Mouse (Mus musculus) stomach, postnatal 0 days (tissue): ENCODE measurements around the gene Taf1c. TPM values are rescaled to one million over a fixed set of nuclear protein-coding genes. Genes with fewer than 3 reads are reported as not detected.

ENCODE experiments used
- ATAC-seq: fragments of 200-750 bp; cut with Nextera tagmentation; 2 replicates; pipeline ENCODE4 v1.8.0; 2017; ENCODE audit not compliant: low FRiP score, low TSS enrichment
- DNase-seq: peaks from one replicate; pipeline ENCODE4 v3.0.0-alpha.2; 2016; ENCODE audit warnings: low spot score
- H3K27ac ChIP-seq: fragments of 300-500 bp; sonication (generic); replicated peaks from 2 replicates; pipeline ENCODE4 v1.5.1; 2014; ENCODE audit warnings: mild to moderate bottlenecking, control low read depth
- H3K27me3 ChIP-seq: fragments of 300-500 bp; sonication (generic); 2 replicates; pipeline ENCODE4 v1.6.1; 2014; ENCODE audit warnings: low read length; ENCODE audit not compliant: control insufficient read depth, insufficient read depth
- H3K36me3 ChIP-seq: fragments of 300-500 bp; sonication (generic); 2 replicates; pipeline ENCODE4 v1.6.1; 2014; ENCODE audit warnings: low read length, mixed read lengths; ENCODE audit not compliant: control insufficient read depth, insufficient read depth
- H3K4me1 ChIP-seq: fragments of 300-500 bp; sonication (generic); replicated peaks from 2 replicates; pipeline ENCODE4 v1.6.1; 2014; ENCODE audit warnings: antibody characterized with exemption; ENCODE audit not compliant: control insufficient read depth, insufficient read depth
- H3K4me2 ChIP-seq: fragments of 300-500 bp; sonication (generic); replicated peaks from 2 replicates; pipeline ENCODE4 v1.6.1; 2014; ENCODE audit warnings: low read depth, mild to moderate bottlenecking, control low read depth, moderate library complexity
- H3K4me3 ChIP-seq: fragments of 300-500 bp; sonication (generic); 2 replicates; pipeline ENCODE4 v1.5.1; 2014; ENCODE audit warnings: low read depth, low read length, control low read depth
- H3K9ac ChIP-seq: fragments of 300-500 bp; sonication (generic); 2 replicates; pipeline ENCODE4 v1.6.1; 2014; ENCODE audit warnings: mild to moderate bottlenecking, low read length, control low read depth, mixed read lengths
- H3K9me3 ChIP-seq: fragments of 300-500 bp; sonication (generic); 2 replicates; pipeline ENCODE4 v1.6.1; 2016; ENCODE audit warnings: low read length; ENCODE audit not compliant: control insufficient read depth
- CTCF ChIP-seq: IDR thresholded peaks from 2 replicates; pipeline ENCODE4 v1.5.1; 2016; ENCODE audit warnings: antibody characterized with exemption, low read depth, mild to moderate bottlenecking, moderate library complexity
- EP300 ChIP-seq: optimal IDR thresholded peaks from 2 replicates; pipeline ENCODE3; 2016; ENCODE audit warnings: antibody characterized with exemption
- WGBS: fragments of 180-500 bp; shearing (Covaris S2); extraction: QIAGEN DNeasy Blood & Tissue Kit; methylation state at CpG from one replicate; pipeline ENCODE4 v1.1.7; 2014; 5-methylcytosine and 5-hydroxymethylcytosine counted together
- polyA plus RNA-seq: library from polyadenylated mRNA; unstranded; fragments of >200 nt; fragmentation: Nextera tagmentation; extraction: Ambion mirVana; gene quantifications from 2 replicates; pipeline ENCODE4 v1.2.1, GENCODE M21; 2015

The Taf1c gene
- polyA plus RNA-seq, 1 experiment from 2014 or later = 5.9 TPM

GRCm38 (mm10) chr8:119616358-119616757 is 11.3 kb upstream of the Taf1c start:
- TF ChIP-seq CTCF = no peak
- TF ChIP-seq EP300 = no peak
- 92% methylated on average over 5 of the region's 7 CpGs for WGBS

GRCm38 (mm10) chr8:119615096-119615495 is 10.1 kb upstream of the Taf1c start:
- no peak overlapping the region for H3K4me2 ChIP-seq
- TF ChIP-seq CTCF = no peak
- no peak for TF ChIP-seq EP300
- no peaks in the 10 kb centered on the region for H3K27me3 ChIP-seq
- no peak overlapping the region for H3K27ac ChIP-seq
- H3K4me1 ChIP-seq = no peaks in the 10 kb centered on the region
- no peak for ATAC-seq
- WGBS = 89% methylated on average over 11 of the region's 14 CpGs
- no peak overlapping the region for H3K4me3 ChIP-seq
- H3K9me3 ChIP-seq = no peaks in the 10 kb centered on the region
- no peaks in the 10 kb centered on the region for H3K36me3 ChIP-seq
- DNase-seq = no peak
- no peak overlapping the region for H3K9ac ChIP-seq

More at GRCm38 (mm10) chr8:119616358-119616757, 11.3 kb upstream of the Taf1c start:
- Histone ChIP-seq H3K9me3 (no peaks in the 10 kb centered on the region), H3K27ac (no peak overlapping the region), H3K4me3 (no peak overlapping the region), H3K4me1 (no peaks in the 10 kb centered on the region), H3K36me3 (no peaks in the 10 kb centered on the region), H3K9ac (no peak overlapping the region), H3K27me3 (no peaks in the 10 kb centered on the region), H3K4me2 (no peak overlapping the region)
- no peak for DNase-seq
- no peak for ATAC-seq

GRCm38 (mm10) chr8:119612471-119612870 is 7.4 kb upstream of the Taf1c start, which contains the start of gene Adad2:
TSS of gene Adad2 (plus strand) at chr8:119612747.
- Histone ChIP-seq H3K27ac (no peak within 1 kb of the TSS), H3K27me3 (no peaks in the 10 kb centered on the region), H3K9me3 (peaks cover 3% of the 10 kb centered on the region; the same call in 1 of the 2 replicates), H3K4me3 (no peak within 1 kb of the TSS), H3K36me3 (no peaks in the 10 kb centered on the region), H3K9ac (no peak within 1 kb of the TSS), H3K4me2 (no peak within 1 kb of the TSS), H3K4me1 (no peaks in the 10 kb centered on the region)
- TF ChIP-seq EP300 (no peak), CTCF (no peak)
- ATAC-seq (peak; percentile 15; the same call in 1 of the 2 replicates), DNase-seq (no peak)
- 81% methylated on average over 26 of the region's 26 CpGs for WGBS

GRCm38 (mm10) chr8:119606224-119606623 is 1.2 kb upstream of the Taf1c start:
- ATAC-seq (no peak), DNase-seq (no peak)
- no peaks in the 10 kb centered on the region for H3K4me1 ChIP-seq
- H3K36me3 ChIP-seq = peaks cover 4% of the 10 kb centered on the region; the same call in 1 of the 2 replicates
- H3K4me2 ChIP-seq = no peak overlapping the region
- H3K4me3 ChIP-seq = no peak overlapping the region
- no peaks in the 10 kb centered on the region for H3K27me3 ChIP-seq
- H3K27ac ChIP-seq = no peak overlapping the region
- WGBS = 78% methylated on average over 2 of the region's 2 CpGs
- no peak overlapping the region for H3K9ac ChIP-seq
- TF ChIP-seq CTCF (peak; percentile 56), EP300 (no peak)
- peaks cover 3% of the 10 kb centered on the region; the same call in 1 of the 2 replicates for H3K9me3 ChIP-seq

- Histone ChIP-seq H3K9me3 (peaks cover 3% of the 10 kb centered on the region; the same call in 1 of the 2 replicates), H3K4me2 (peak overlapping the region; percentile 72), H3K27me3 (no peaks in the 10 kb centered on the region), H3K27ac (peak overlapping the region; percentile 70), H3K36me3 (peaks cover 15% of the 10 kb centered on the region), H3K4me3 (peak overlapping the region; percentile 64), H3K4me1 (no peaks in the 10 kb centered on the region), H3K9ac (peak overlapping the region; percentile 77)
- TF ChIP-seq CTCF (no peak), EP300 (no peak)
- ATAC-seq (peak; percentile 8; the same call in 1 of the 2 replicates), DNase-seq (no peak)
- WGBS = 27% methylated on average over 12 of the region's 12 CpGs
These were observed 621 bp downstream of the Taf1c start for GRCm38 (mm10) chr8:119604398-119604803.

- WGBS = 93% methylated on average over 4 of the region's 4 CpGs
- Histone ChIP-seq H3K9me3 (no peaks in the 10 kb centered on the region), H3K4me3 (no peak overlapping the region), H3K27me3 (no peaks in the 10 kb centered on the region), H3K27ac (no peak overlapping the region), H3K4me1 (no peaks in the 10 kb centered on the region), H3K9ac (0 out of 2 replicates have a peak overlapping the region, but pooled peaks have one; percentile 77), H3K36me3 (peaks cover 17% of the 10 kb centered on the region), H3K4me2 (peak overlapping the region; percentile 72)
- no peak for ATAC-seq
- no peak for DNase-seq
- TF ChIP-seq EP300 = no peak
- TF ChIP-seq CTCF = no peak
These were observed 1.3 kb downstream of the Taf1c start for GRCm38 (mm10) chr8:119603771-119604170.
